Mouse (Mus musculus): ENCODE results near the gene Nckipsd. TPM values are rescaled to one million over a fixed set of nuclear protein-coding genes. Genes with fewer than 3 reads are reported as not detected.
A peak's percentile ranks its signal among the peaks of the same experiment; 100 is the strongest.

Gene Nckipsd
- polyA plus RNA-seq, 1 experiment from 2014 or later: 13.2 TPM

GRCm38 (mm10) chr9:108809188-108809587, 1.0 kb downstream of the Nckipsd start:
- 38% methylated on average over 5 of the region's 5 CpGs for WGBS
- peak; percentile 27 for ATAC-seq (ENCODE audit: low read depth)
- Histone ChIP-seq H3K9me3 (ENCODE audit: control insufficient read depth, low read length) (no peaks in the 10 kb centered on the region), H3K4me3 (ENCODE audit: low read length) (peak overlapping the region; percentile 82), H3K27ac (ENCODE audit: low read length) (no peak overlapping the region), H3K9ac (ENCODE audit: low read length) (peak overlapping the region; percentile 87; the same call in 1 of the 2 replicates), H3K4me1 (replicated peaks; ENCODE audit: control insufficient read depth, insufficient read depth, low read length) (peaks cover 11% of the 10 kb centered on the region), H3K27me3 (ENCODE audit: control insufficient read depth, insufficient read depth, low read depth, low read length) (no peaks in the 10 kb centered on the region), H3K4me2 (ENCODE audit: low read depth, low read length) (peak overlapping the region; percentile 87), H3K36me3 (ENCODE audit: control insufficient read depth, insufficient read depth, low read length) (peaks cover 19% of the 10 kb centered on the region)

GRCm38 (mm10) chr9:108809723-108810122, 1.6 kb downstream of the Nckipsd start:
- no peak for ATAC-seq (ENCODE audit: low read depth)
- WGBS: 51% methylated on average over 6 of the region's 6 CpGs
- Histone ChIP-seq H3K4me2 (ENCODE audit: low read depth, low read length) (0 out of 2 replicates have a peak overlapping the region, but pooled peaks have one; percentile 87), H3K9ac (ENCODE audit: low read length) (peak overlapping the region; percentile 12; the same call in 1 of the 2 replicates), H3K4me1 (replicated peaks; ENCODE audit: control insufficient read depth, insufficient read depth, low read length) (peaks cover 11% of the 10 kb centered on the region), H3K9me3 (ENCODE audit: control insufficient read depth, low read length) (no peaks in the 10 kb centered on the region), H3K4me3 (ENCODE audit: low read length) (no peak overlapping the region), H3K27ac (ENCODE audit: low read length) (no peak overlapping the region), H3K36me3 (ENCODE audit: control insufficient read depth, insufficient read depth, low read length) (peaks cover 16% of the 10 kb centered on the region), H3K27me3 (ENCODE audit: control insufficient read depth, insufficient read depth, low read depth, low read length) (no peaks in the 10 kb centered on the region)

- H3K4me2 ChIP-seq (ENCODE audit: low read depth, low read length): no peak overlapping the region
- no peaks in the 10 kb centered on the region for H3K9me3 ChIP-seq (ENCODE audit: control insufficient read depth, low read length)
- no peaks in the 10 kb centered on the region for H3K27me3 ChIP-seq (ENCODE audit: control insufficient read depth, insufficient read depth, low read depth, low read length)
- H3K27ac ChIP-seq (ENCODE audit: low read length): no peak overlapping the region
- H3K4me3 ChIP-seq (ENCODE audit: low read length): no peak overlapping the region
- no peak overlapping the region; the same call in 1 of the 2 replicates for H3K9ac ChIP-seq (ENCODE audit: low read length)
- peaks cover 19% of the 10 kb centered on the region for H3K36me3 ChIP-seq (ENCODE audit: control insufficient read depth, insufficient read depth, low read length)
- ATAC-seq (ENCODE audit: low read depth): no peak
- 88% methylated on average over 5 of the region's 5 CpGs for WGBS
- H3K4me1 ChIP-seq (replicated peaks; ENCODE audit: control insufficient read depth, insufficient read depth, low read length): peaks cover 11% of the 10 kb centered on the region
Measured at GRCm38 (mm10) chr9:108810516-108810915, 2.3 kb downstream of the Nckipsd start.

- Histone ChIP-seq H3K4me3 (ENCODE audit: low read length) (no peak overlapping the region), H3K27me3 (ENCODE audit: control insufficient read depth, insufficient read depth, low read depth, low read length) (no peaks in the 10 kb centered on the region), H3K9ac (ENCODE audit: low read length) (no peak overlapping the region), H3K9me3 (ENCODE audit: control insufficient read depth, low read length) (no peaks in the 10 kb centered on the region), H3K36me3 (ENCODE audit: control insufficient read depth, insufficient read depth, low read length) (peaks cover 11% of the 10 kb centered on the region; the same call in 1 of the 2 replicates), H3K4me2 (ENCODE audit: low read depth, low read length) (no peak overlapping the region), H3K27ac (ENCODE audit: low read length) (no peak overlapping the region), H3K4me1 (replicated peaks; ENCODE audit: control insufficient read depth, insufficient read depth, low read length) (no peaks in the 10 kb centered on the region)
- ATAC-seq (ENCODE audit: low read depth): no peak
- 75% methylated on average over 7 of the region's 7 CpGs for WGBS
Measured at GRCm38 (mm10) chr9:108815557-108815956, 7.4 kb downstream of the Nckipsd start.

- no peak overlapping the region for H3K4me3 ChIP-seq (ENCODE audit: low read length)
- 41% methylated on average over 3 of the region's 3 CpGs for WGBS
- no peaks in the 10 kb centered on the region for H3K4me1 ChIP-seq (replicated peaks; ENCODE audit: control insufficient read depth, insufficient read depth, low read length)
Measured at GRCm38 (mm10) chr9:108819495-108819894, 11.3 kb downstream of the Nckipsd start.

GRCm38 (mm10) chr9:108820077-108820476, 11.9 kb downstream of the Nckipsd start:
- H3K27ac ChIP-seq (ENCODE audit: low read length): no peak overlapping the region
- WGBS: 60% methylated on average over 5 of the region's 5 CpGs
- no peak overlapping the region for H3K4me3 ChIP-seq (ENCODE audit: low read length)
- H3K4me2 ChIP-seq (ENCODE audit: low read depth, low read length): no peak overlapping the region
- peaks cover 8% of the 10 kb centered on the region; the same call in 1 of the 2 replicates for H3K36me3 ChIP-seq (ENCODE audit: control insufficient read depth, insufficient read depth, low read length)
- no peak overlapping the region for H3K9ac ChIP-seq (ENCODE audit: low read length)
- no peaks in the 10 kb centered on the region for H3K9me3 ChIP-seq (ENCODE audit: control insufficient read depth, low read length)
- peaks cover 22% of the 10 kb centered on the region for H3K27me3 ChIP-seq (ENCODE audit: control insufficient read depth, insufficient read depth, low read depth, low read length)
- no peaks in the 10 kb centered on the region for H3K4me1 ChIP-seq (replicated peaks; ENCODE audit: control insufficient read depth, insufficient read depth, low read length)
- no peak for ATAC-seq (ENCODE audit: low read depth)

More at GRCm38 (mm10) chr9:108819495-108819894, 11.3 kb downstream of the Nckipsd start:
- peaks cover 17% of the 10 kb centered on the region for H3K27me3 ChIP-seq (ENCODE audit: control insufficient read depth, insufficient read depth, low read depth, low read length)
- no peak overlapping the region for H3K27ac ChIP-seq (ENCODE audit: low read length)
- no peak overlapping the region for H3K4me2 ChIP-seq (ENCODE audit: low read depth, low read length)
- ATAC-seq (ENCODE audit: low read depth): no peak
- peaks cover 11% of the 10 kb centered on the region; the same call in 1 of the 2 replicates for H3K36me3 ChIP-seq (ENCODE audit: control insufficient read depth, insufficient read depth, low read length)
- H3K9me3 ChIP-seq (ENCODE audit: control insufficient read depth, low read length): no peaks in the 10 kb centered on the region
- no peak overlapping the region for H3K9ac ChIP-seq (ENCODE audit: low read length)

GRCm38 (mm10) chr9:108824144-108824685, 16.0 kb downstream of the Nckipsd start:
- H3K36me3 ChIP-seq (ENCODE audit: control insufficient read depth, insufficient read depth, low read length): no peaks in the 10 kb centered on the region
- ATAC-seq (ENCODE audit: low read depth): no peak
- peaks cover 4% of the 10 kb centered on the region; the same call in 1 of the 2 replicates for H3K4me1 ChIP-seq (replicated peaks; ENCODE audit: control insufficient read depth, insufficient read depth, low read length)
- 4% methylated on average over 25 of the region's 25 CpGs for WGBS
- H3K9ac ChIP-seq (ENCODE audit: low read length): no peak overlapping the region
- H3K9me3 ChIP-seq (ENCODE audit: control insufficient read depth, low read length): no peaks in the 10 kb centered on the region
- H3K27ac ChIP-seq (ENCODE audit: low read length): no peak overlapping the region
- no peak overlapping the region for H3K4me2 ChIP-seq (ENCODE audit: low read depth, low read length)
- H3K4me3 ChIP-seq (ENCODE audit: low read length): no peak overlapping the region
- H3K27me3 ChIP-seq (ENCODE audit: control insufficient read depth, insufficient read depth, low read depth, low read length): peaks cover 62% of the 10 kb centered on the region

- Histone ChIP-seq H3K4me3 (ENCODE audit: low read length) (no peak overlapping the region), H3K9ac (ENCODE audit: low read length) (no peak overlapping the region), H3K27me3 (ENCODE audit: control insufficient read depth, insufficient read depth, low read depth, low read length) (peaks cover 69% of the 10 kb centered on the region), H3K4me1 (replicated peaks; ENCODE audit: control insufficient read depth, insufficient read depth, low read length) (peaks cover 4% of the 10 kb centered on the region; the same call in 1 of the 2 replicates), H3K36me3 (ENCODE audit: control insufficient read depth, insufficient read depth, low read length) (no peaks in the 10 kb centered on the region), H3K4me2 (ENCODE audit: low read depth, low read length) (no peak overlapping the region), H3K27ac (ENCODE audit: low read length) (no peak overlapping the region), H3K9me3 (ENCODE audit: control insufficient read depth, low read length) (no peaks in the 10 kb centered on the region)
- 1% methylated on average over 31 of the region's 31 CpGs for WGBS
- ATAC-seq (ENCODE audit: low read depth): no peak
Measured at GRCm38 (mm10) chr9:108824755-108825413, 16.7 kb downstream of the Nckipsd start.

GRCm38 (mm10) chr9:108825820-108826699, 17.9 kb downstream of the Nckipsd start, which contains the start of gene Celsr3:
Gene Celsr3 (plus strand): TSS chr9:108826320.
- peak; percentile 65 for ATAC-seq (ENCODE audit: low read depth)
- H3K27me3 ChIP-seq (ENCODE audit: control insufficient read depth, insufficient read depth, low read depth, low read length): peaks cover 79% of the 10 kb centered on the region
- no peak within 1 kb of the TSS for H3K27ac ChIP-seq (ENCODE audit: low read length)
- H3K9ac ChIP-seq (ENCODE audit: low read length): no peak within 1 kb of the TSS
- H3K4me1 ChIP-seq (replicated peaks; ENCODE audit: control insufficient read depth, insufficient read depth, low read length): peaks cover 4% of the 10 kb centered on the region; the same call in 1 of the 2 replicates
- H3K4me3 ChIP-seq (ENCODE audit: low read length): peak within 1 kb of the TSS; percentile 45
- H3K9me3 ChIP-seq (ENCODE audit: control insufficient read depth, low read length): no peaks in the 10 kb centered on the region
- 3% methylated on average over 64 of the region's 70 CpGs for WGBS
- peak within 1 kb of the TSS; percentile 65 for H3K4me2 ChIP-seq (ENCODE audit: low read depth, low read length)
- H3K36me3 ChIP-seq (ENCODE audit: control insufficient read depth, insufficient read depth, low read length): no peaks in the 10 kb centered on the region

Measured in lung, embryonic 16.5 days (tissue).